Mouse (Mus musculus) G1E (cell line): ENCODE measurements around the gene Zfp933.
"Not testable (repeated sequence)": the region's sequence is repeated elsewhere in the genome, so short reads cannot be mapped to it uniquely, and the experiment has no call there.

ENCODE experiments used
- CTCF ChIP-seq: IDR thresholded peaks from 2 replicates; pipeline ENCODE4 v1.5.1; 2012; ENCODE audit warnings: low read depth, low read length, inconsistent platforms, mixed read lengths
- POLR2AphosphoS5 ChIP-seq: IDR thresholded peaks from 2 replicates; pipeline ENCODE4 v1.6.1; 2012; ENCODE audit warnings: low read depth, low read length, inconsistent platforms; ENCODE audit not compliant: insufficient replicate concordance

GRCm38 (mm10) chr4:147809292-147809965 is 38.7 kb downstream of the Zfp933 start, which contains the start of gene Zfp984:
- not testable (repeated sequence) for TF ChIP-seq CTCF, POLR2AphosphoS5
